Mouse (Mus musculus) erythroblast, embryonic 14.5 days (primary cell): ENCODE data around the gene Gpt2. TPM values are rescaled to one million over a fixed set of nuclear protein-coding genes. Genes with fewer than 3 reads are reported as not detected.

Experiments
- H3K27me3 ChIP-seq: 2 replicates; pipeline ENCODE4 v1.6.1; 2012; ENCODE audit warnings: inconsistent platforms; ENCODE audit not compliant: control insufficient read depth
- H3K36me3 ChIP-seq: 2 replicates; pipeline ENCODE4 v1.6.1; 2012; ENCODE audit warnings: mild to moderate bottlenecking, inconsistent platforms; ENCODE audit not compliant: control insufficient read depth
- H3K4me1 ChIP-seq: 2 replicates; pipeline ENCODE4 v1.6.1; 2012; ENCODE audit warnings: inconsistent platforms; ENCODE audit not compliant: control insufficient read depth
- H3K4me3 ChIP-seq: replicated peaks from 2 replicates; pipeline ENCODE3; 2012; ENCODE audit warnings: moderate library complexity, mild to moderate bottlenecking, inconsistent platforms
- H3K9me3 ChIP-seq: 2 replicates; pipeline ENCODE4 v1.6.1; 2012; ENCODE audit warnings: low read length, inconsistent platforms, mixed read lengths; ENCODE audit not compliant: control insufficient read depth
- GATA1 ChIP-seq: IDR thresholded peaks from 2 replicates; pipeline ENCODE4 v1.6.1; 2012; ENCODE audit warnings: low read length, inconsistent platforms, mixed read lengths
- TAL1 ChIP-seq: IDR thresholded peaks from 3 replicates; pipeline ENCODE4 v1.6.1; 2012; ENCODE audit warnings: low read length, inconsistent platforms, mixed read lengths
- polyA plus RNA-seq: library from polyadenylated mRNA; stranded (reverse); fragments of >175 nt; gene quantifications from 2 replicates; pipeline ENCODE4 v1.2.3, GENCODE M21; 2012

The Gpt2 gene
- polyA plus RNA-seq, 1 experiment, result not detected

GRCm38 (mm10) chr8:85478397-85478796, 14.0 kb upstream of the Gpt2 start:
- no peak overlapping the region for H3K4me3 ChIP-seq
- no peaks in the 10 kb centered on the region for H3K36me3 ChIP-seq
- H3K9me3 ChIP-seq, result no peaks in the 10 kb centered on the region
- H3K4me1 ChIP-seq, result peaks cover 5% of the 10 kb centered on the region; the same call in 1 of the 2 replicates
- no peak for TF ChIP-seq TAL1
- no peak for TF ChIP-seq GATA1
- H3K27me3 ChIP-seq, result no peaks in the 10 kb centered on the region

GRCm38 (mm10) chr8:85479710-85480109, 12.7 kb upstream of the Gpt2 start:
- Histone ChIP-seq H3K36me3 (no peaks in the 10 kb centered on the region), H3K9me3 (no peaks in the 10 kb centered on the region), H3K4me1 (peaks cover 5% of the 10 kb centered on the region; the same call in 1 of the 2 replicates), H3K27me3 (no peaks in the 10 kb centered on the region), H3K4me3 (no peak overlapping the region)
- TF ChIP-seq GATA1, result no peak
- TF ChIP-seq TAL1, result no peak

GRCm38 (mm10) chr8:85481900-85482299, 10.5 kb upstream of the Gpt2 start:
- no peaks in the 10 kb centered on the region for H3K9me3 ChIP-seq
- H3K36me3 ChIP-seq, result no peaks in the 10 kb centered on the region
- H3K4me1 ChIP-seq, result peaks cover 5% of the 10 kb centered on the region; the same call in 1 of the 2 replicates
- H3K27me3 ChIP-seq, result no peaks in the 10 kb centered on the region
- no peak overlapping the region for H3K4me3 ChIP-seq
- TF ChIP-seq TAL1 (no peak; the same call in 2 of the 3 replicates), GATA1 (no peak)

GRCm38 (mm10) chr8:85482427-85482826, 9.9 kb upstream of the Gpt2 start:
- no peak for TF ChIP-seq GATA1
- no peak for TF ChIP-seq TAL1
- no peak overlapping the region for H3K4me3 ChIP-seq

GRCm38 (mm10) chr8:85487906-85488620, 4.3 kb upstream of the Gpt2 start:
- Histone ChIP-seq H3K4me1 (peaks cover 11% of the 10 kb centered on the region), H3K27me3 (peaks cover 11% of the 10 kb centered on the region), H3K36me3 (no peaks in the 10 kb centered on the region), H3K4me3 (no peak overlapping the region), H3K9me3 (no peaks in the 10 kb centered on the region)
- TF ChIP-seq TAL1, result no peak
- TF ChIP-seq GATA1, result no peak

More at GRCm38 (mm10) chr8:85482427-85482826, 9.9 kb upstream of the Gpt2 start:
- Histone ChIP-seq H3K9me3 (no peaks in the 10 kb centered on the region), H3K4me1 (peaks cover 5% of the 10 kb centered on the region; the same call in 1 of the 2 replicates), H3K36me3 (no peaks in the 10 kb centered on the region), H3K27me3 (no peaks in the 10 kb centered on the region)

GRCm38 (mm10) chr8:85488631-85489030, 3.7 kb upstream of the Gpt2 start:
- Histone ChIP-seq H3K9me3 (no peaks in the 10 kb centered on the region), H3K4me3 (no peak overlapping the region), H3K4me1 (peaks cover 14% of the 10 kb centered on the region), H3K27me3 (peaks cover 17% of the 10 kb centered on the region), H3K36me3 (no peaks in the 10 kb centered on the region)
- no peak for TF ChIP-seq TAL1
- no peak for TF ChIP-seq GATA1

GRCm38 (mm10) chr8:85489546-85489945, 2.8 kb upstream of the Gpt2 start:
- peaks cover 14% of the 10 kb centered on the region for H3K4me1 ChIP-seq
- no peaks in the 10 kb centered on the region for H3K9me3 ChIP-seq
- H3K27me3 ChIP-seq, result peaks cover 23% of the 10 kb centered on the region
- no peak for TF ChIP-seq GATA1
- no peak for TF ChIP-seq TAL1
- H3K4me3 ChIP-seq, result no peak overlapping the region
- no peaks in the 10 kb centered on the region for H3K36me3 ChIP-seq

GRCm38 (mm10) chr8:85492940-85493931, 860 bp downstream of the Gpt2 start:
- Histone ChIP-seq H3K27me3 (peaks cover 26% of the 10 kb centered on the region), H3K4me1 (peaks cover 14% of the 10 kb centered on the region), H3K36me3 (no peaks in the 10 kb centered on the region), H3K9me3 (no peaks in the 10 kb centered on the region), H3K4me3 (peak overlapping the region; percentile 64)
- TF ChIP-seq GATA1, result no peak

GRCm38 (mm10) chr8:85496125-85496524, 3.7 kb downstream of the Gpt2 start:
- Histone ChIP-seq H3K9me3 (no peaks in the 10 kb centered on the region), H3K27me3 (peaks cover 26% of the 10 kb centered on the region), H3K4me1 (peaks cover 14% of the 10 kb centered on the region), H3K36me3 (no peaks in the 10 kb centered on the region), H3K4me3 (no peak overlapping the region)
- TF ChIP-seq GATA1 (no peak), TAL1 (no peak)
